Mouse (Mus musculus) thymus, adult 2 months (tissue): ENCODE measurements around the gene Vsig2.

Experiments
- CTCF ChIP-seq: fragments of 200-500 bp; IDR thresholded peaks from 2 replicates; pipeline ENCODE4 v1.5.1; 2012; ENCODE audit warnings: mild to moderate bottlenecking, control low read depth, low read length, moderate library complexity, borderline replicate concordance; ENCODE audit not compliant: control insufficient read depth, poor library complexity, insufficient read depth; ENCODE audit errors: extremely low read depth
- POLR2A ChIP-seq: fragments of 200-500 bp; IDR thresholded peaks from 2 replicates; pipeline ENCODE4 v1.6.1; 2012; ENCODE audit warnings: mild to moderate bottlenecking, low read length, control low read depth, moderate library complexity; ENCODE audit not compliant: control insufficient read depth, poor library complexity, insufficient read depth; ENCODE audit errors: extremely low read depth

GRCm38 (mm10) chr9:37567892-37568604 lies 29.0 kb downstream of the Vsig2 start:
- no peak for TF ChIP-seq CTCF
- TF ChIP-seq POLR2A = no peak
